ENCODE assay signal across 9 mouse cellular contexts in the genomic region with DNA sequence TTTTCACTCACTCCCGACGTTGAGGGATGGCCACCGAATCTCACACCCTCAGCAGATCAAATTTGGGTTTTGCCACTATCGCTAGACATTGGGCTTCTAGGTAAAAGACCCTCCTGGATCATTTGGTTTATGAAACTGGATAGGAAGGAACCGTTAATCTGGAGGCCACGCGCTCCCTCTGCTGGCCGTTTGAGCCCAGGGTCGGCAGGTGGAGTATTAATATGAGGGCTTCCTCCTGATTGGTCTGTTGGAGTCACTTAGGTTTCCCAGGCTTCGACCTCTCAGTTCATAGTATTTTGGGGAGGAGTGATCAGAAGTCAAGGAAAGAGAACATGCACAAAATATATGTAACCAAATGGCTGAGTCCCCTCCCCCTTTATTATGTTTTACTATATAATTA. TPM values are rescaled to one million over a fixed set of nuclear protein-coding genes. Genes with fewer than 3 reads are reported as not detected.
DNase-seq lines count a peak whose midpoint lies in the region; ATAC-seq and TF ChIP-seq lines count a peak whose summit lies in the region.
"Had no signal": no experiment of that assay in that cellular context is flagged by ENCODE, and none has a peak within 500 bp of the region (broad histone marks: within the 10 kb centered on the region; RNA-seq: fewer than 3 reads in every experiment).

No protein-coding gene starts in this region.

- no peak overlapping the region for H3K9ac ChIP-seq in liver, adult 2 months (ENCODE audit: low read depth, low read length)
- H3K9ac ChIP-seq in liver, embryonic 11.5 days (ENCODE audit: low read depth, low read length): no peak overlapping the region
- H3K9ac ChIP-seq in limb, embryonic 14.5 days (ENCODE audit: low read depth, low read length, severe bottlenecking): no peak overlapping the region
- H3K9ac ChIP-seq: embryonic facial prominence, embryonic 13.5 days; limb, embryonic 12.5 days had no signal

- no peaks in the 10 kb centered on the region for H3K9me3 ChIP-seq in liver, embryonic 11.5 days (ENCODE audit: control insufficient read depth, low read length)
- H3K9me3 ChIP-seq in limb, embryonic 14.5 days (ENCODE audit: control insufficient read depth, low read length): no peaks in the 10 kb centered on the region
- H3K9me3 ChIP-seq: embryonic facial prominence, embryonic 13.5 days; limb, embryonic 12.5 days had no signal

- no peaks in the 10 kb centered on the region for H3K36me3 ChIP-seq in liver, adult 2 months (ENCODE audit: control insufficient read depth, insufficient read depth, low read length)
- no peaks in the 10 kb centered on the region for H3K36me3 ChIP-seq in liver, embryonic 11.5 days (ENCODE audit: control insufficient read depth, insufficient read depth, low read length)
- no peaks in the 10 kb centered on the region for H3K36me3 ChIP-seq in limb, embryonic 14.5 days (ENCODE audit: control insufficient read depth, insufficient read depth, low read length)
- H3K36me3 ChIP-seq: embryonic facial prominence, embryonic 13.5 days; limb, embryonic 12.5 days had no signal

- H3K27me3 ChIP-seq in liver, adult 2 months (ENCODE audit: control insufficient read depth, insufficient read depth, low read length): no peaks in the 10 kb centered on the region
- H3K27me3 ChIP-seq in liver, embryonic 11.5 days (replicated peaks; ENCODE audit: control insufficient read depth, insufficient read depth, low read length): no peaks in the 10 kb centered on the region
- H3K27me3 ChIP-seq in limb, embryonic 14.5 days (ENCODE audit: control insufficient read depth, insufficient read depth, low read length): no peaks in the 10 kb centered on the region
- H3K27me3 ChIP-seq: embryonic facial prominence, embryonic 13.5 days; limb, embryonic 12.5 days had no signal

- TF ChIP-seq CTCF in liver, adult 2 months (IDR thresholded peaks at IDR 0.05; ENCODE audit: low read depth, low read length): peak; percentile 80

- peak; percentile 8 for DNase-seq in liver, adult 2 months (ENCODE audit: extremely low read depth, low read depth, low spot score)
- DNase-seq in liver, embryonic 11.5 days (ENCODE audit: low spot score): no peak
- peak; percentile 59 for DNase-seq in ZHBTc4 (ENCODE audit: low read depth, low spot score)
- peak; percentile 27 for DNase-seq in cerebellum, adult 9-11 months
- DNase-seq in heart, adult 9 months (ENCODE audit: low spot score in 2 of 2): peak; percentile 11 to 17
- DNase-seq in limb, embryonic 14.5 days (ENCODE audit: low spot score): peak; percentile 19
- DNase-seq in retina, postnatal 1 day: peak; percentile 43

- no peak overlapping the region for H3K27ac ChIP-seq in liver, adult 2 months (replicated peaks; ENCODE audit: insufficient read depth, low read depth, low read length)
- no peak overlapping the region for H3K27ac ChIP-seq in liver, embryonic 11.5 days (ENCODE audit: low read depth, low read length)
- no peak overlapping the region for H3K27ac ChIP-seq in limb, embryonic 14.5 days (replicated peaks; ENCODE audit: low read depth, low read length)
- H3K27ac ChIP-seq: embryonic facial prominence, embryonic 13.5 days; limb, embryonic 12.5 days had no signal

- no peaks in the 10 kb centered on the region for H3K4me1 ChIP-seq in liver, adult 2 months (ENCODE audit: control insufficient read depth, insufficient read depth, low read length)
- no peaks in the 10 kb centered on the region for H3K4me1 ChIP-seq in liver, embryonic 11.5 days (replicated peaks; ENCODE audit: control insufficient read depth, insufficient read depth, low read length)
- H3K4me1 ChIP-seq in limb, embryonic 14.5 days (ENCODE audit: control insufficient read depth, insufficient read depth, low read length): no peaks in the 10 kb centered on the region
- H3K4me1 ChIP-seq: embryonic facial prominence, embryonic 13.5 days; limb, embryonic 12.5 days had no signal

- no peak for TF ChIP-seq POLR2A in liver, adult 2 months (IDR thresholded peaks at IDR 0.05; ENCODE audit: extremely low read depth, insufficient read depth, low read length)
- TF ChIP-seq POLR2A in limb, embryonic 14.5 days (IDR thresholded peaks at IDR 0.05; ENCODE audit: borderline replicate concordance, extremely low read depth, insufficient read depth, insufficient read length): no peak

- WGBS in liver, adult 2 months: 33% methylated on average over 10 of the region's 10 CpGs
- 27% methylated on average over 10 of the region's 10 CpGs for WGBS in liver, embryonic 11.5 days
- 41% methylated on average over 10 of the region's 10 CpGs for WGBS in limb, embryonic 14.5 days

- no peak for ATAC-seq in liver, embryonic 11.5 days (replicated peaks; ENCODE audit: low FRiP score)
- ATAC-seq in limb, embryonic 14.5 days (ENCODE audit: low FRiP score, low read depth): no peak

- no peak overlapping the region for H3K4me3 ChIP-seq in liver, adult 2 months (ENCODE audit: insufficient read depth, low read depth, low read length)
- no peak overlapping the region for H3K4me3 ChIP-seq in liver, embryonic 11.5 days (ENCODE audit: low read depth, low read length)
- no peak overlapping the region for H3K4me3 ChIP-seq in limb, embryonic 14.5 days (replicated peaks; ENCODE audit: low read length)
- H3K4me3 ChIP-seq: embryonic facial prominence, embryonic 13.5 days; limb, embryonic 12.5 days had no signal

- H3K4me2 ChIP-seq in liver, embryonic 11.5 days: no peak overlapping the region
- H3K4me2 ChIP-seq in limb, embryonic 14.5 days (replicated peaks; ENCODE audit: low read depth, low read length, severe bottlenecking): no peak overlapping the region
- H3K4me2 ChIP-seq: embryonic facial prominence, embryonic 13.5 days; limb, embryonic 12.5 days had no signal

- no peaks in the 10 kb centered on the region for H3K79me2 ChIP-seq in liver, adult 2 months (ENCODE audit: control insufficient read depth, insufficient read depth, low read length)

RNA-seq across cellular contexts. Expression of a gene that starts 2.5 kb away (rescaled TPM):
- total RNA-seq in liver, adult 2 months (2014; rRNA removed): 0.27 and 0.37 TPM in 2 replicates
- 0.05 and 0.06 TPM in 2 replicates for polyA plus RNA-seq in liver, adult 2 months (2012; rRNA removed)
- 3.4 and 4.1 TPM in 2 replicates for polyA plus RNA-seq in liver, embryonic 11.5 days (2014; fragmentation: Nextera tagmentation; extraction: Ambion mirVana)
- polyA plus RNA-seq in limb, embryonic 14.5 days (2012; rRNA removed): 6.2 and 7.2 TPM in 2 replicates
- 9.5 and 12.0 TPM in 2 replicates for polyA plus RNA-seq in limb, embryonic 14.5 days (2014; fragmentation: Nextera tagmentation; extraction: Ambion mirVana)

RNA-seq across cellular contexts. Expression of a gene that starts 34.0 kb away (rescaled TPM):
- 9.7 and 10.2 TPM in 2 replicates for total RNA-seq in liver, adult 2 months (2014; rRNA removed)
- 9.3 and 12.8 TPM in 2 replicates for polyA plus RNA-seq in liver, adult 2 months (2012; rRNA removed)
- 8.4 TPM in 2 replicates for polyA plus RNA-seq in liver, embryonic 11.5 days (2014; fragmentation: Nextera tagmentation; extraction: Ambion mirVana)
- 14.4 and 15.8 TPM in 2 replicates for polyA plus RNA-seq in limb, embryonic 14.5 days (2012; rRNA removed)
- 15.2 and 15.6 TPM in 2 replicates for polyA plus RNA-seq in limb, embryonic 14.5 days (2014; fragmentation: Nextera tagmentation; extraction: Ambion mirVana)
